Mouse (Mus musculus) erythroblast, adult 5-6 weeks (primary cell): Measurements from ENCODE around the gene Cstf1. TPM values are rescaled to one million over a fixed set of nuclear protein-coding genes. Genes with fewer than 3 reads are reported as not detected.

Experiments
- ATAC-seq: replicated peaks from 2 replicates; pipeline ENCODE4 v1.8.0; 2016; ENCODE audit warnings: moderate number of reproducible peaks, mild to moderate bottlenecking, moderate TSS enrichment, inconsistent platforms; ENCODE audit not compliant: poor library complexity, low FRiP score, severe bottlenecking
- total RNA-seq, 2 experiments: library from RNA; stranded (forward) in 1 of 2; stranded (reverse) in 1 of 2; fragments of 150-400 nt in 1 of 2; fragments of 200-764, 138-1000 nt in 1 of 2; gene quantifications; 2 replicates each; pipeline versions ENCODE4 v1.2.3 to v1.2.4; 2015 to 2017; ENCODE audit warnings: low replicate concordance in 2 of 2

Gene Cstf1
- total RNA-seq (2015; ENCODE audit: low replicate concordance) = 5.6 and 10.0 TPM in 2 replicates
- 6.3 and 7.5 TPM in 2 replicates for total RNA-seq (2017; ENCODE audit: low replicate concordance)

DNA sequence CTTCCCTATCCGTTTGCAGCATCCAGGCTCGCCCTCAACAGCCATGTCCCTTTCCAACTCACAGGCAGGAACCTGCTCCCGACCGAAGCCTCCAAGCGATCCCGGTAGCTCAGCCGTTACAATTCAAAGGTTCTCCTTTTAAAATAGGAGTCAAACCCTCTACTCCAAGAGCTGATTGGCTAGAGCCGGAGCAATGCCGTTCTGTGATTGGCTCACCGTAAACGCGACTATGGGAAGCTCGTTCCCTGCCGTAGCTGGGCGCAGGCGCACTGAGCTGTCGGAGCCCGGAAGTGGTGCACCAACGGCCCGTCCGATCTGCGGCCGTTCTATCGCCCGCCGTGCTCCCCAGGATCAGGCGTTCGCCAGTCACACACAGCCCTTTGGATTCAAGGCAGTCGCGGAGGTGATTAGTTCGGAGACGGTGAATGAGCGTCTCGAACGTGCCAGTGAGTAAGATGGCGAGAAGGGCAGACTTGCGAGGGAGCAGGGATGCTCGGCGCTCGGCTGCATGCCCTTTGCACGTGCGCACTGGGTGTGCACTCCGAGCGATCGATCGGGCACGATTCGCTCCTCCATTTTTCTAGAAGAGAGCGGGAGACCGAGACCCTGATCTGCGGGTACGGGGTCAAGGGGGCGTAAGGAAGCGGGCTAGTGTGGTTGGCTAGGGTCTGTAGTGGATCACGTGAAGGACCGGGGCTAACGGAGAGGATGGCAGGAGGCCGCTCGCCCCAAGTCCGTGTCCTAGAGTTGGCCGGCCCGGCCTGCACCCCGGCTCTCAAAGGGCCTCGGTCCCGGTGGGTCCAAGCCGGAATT is at the start of gene Cstf1, which contains the start of gene Aurka:
Gene Cstf1, plus strand, starts transcription at position 271 of the 813 bp plus-strand sequence.
Gene Aurka, minus strand, starts transcription at position 125 of the 813 bp plus-strand sequence.
- ATAC-seq = peak; percentile 95

DNA sequence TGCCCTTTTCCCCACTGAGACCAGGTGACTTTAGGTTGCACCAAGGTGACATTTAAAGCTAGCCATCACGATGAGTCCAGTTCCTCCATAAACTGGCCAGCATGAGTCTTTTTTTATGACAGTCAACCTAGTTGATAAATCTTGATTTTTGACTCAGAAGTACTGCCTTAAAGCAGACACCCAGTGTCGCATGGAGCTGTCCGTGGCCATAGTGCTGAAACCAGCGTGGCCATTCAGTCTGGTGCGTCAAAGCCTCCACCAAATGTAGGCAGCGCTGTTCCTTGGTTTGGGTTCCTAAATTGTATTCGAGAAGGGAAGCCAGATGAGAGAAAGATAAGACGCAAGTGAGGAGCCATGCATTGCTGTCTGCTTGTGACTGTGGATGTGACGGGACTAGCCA is 49.6 kb upstream of the Cstf1 start:
- no peak for ATAC-seq

DNA sequence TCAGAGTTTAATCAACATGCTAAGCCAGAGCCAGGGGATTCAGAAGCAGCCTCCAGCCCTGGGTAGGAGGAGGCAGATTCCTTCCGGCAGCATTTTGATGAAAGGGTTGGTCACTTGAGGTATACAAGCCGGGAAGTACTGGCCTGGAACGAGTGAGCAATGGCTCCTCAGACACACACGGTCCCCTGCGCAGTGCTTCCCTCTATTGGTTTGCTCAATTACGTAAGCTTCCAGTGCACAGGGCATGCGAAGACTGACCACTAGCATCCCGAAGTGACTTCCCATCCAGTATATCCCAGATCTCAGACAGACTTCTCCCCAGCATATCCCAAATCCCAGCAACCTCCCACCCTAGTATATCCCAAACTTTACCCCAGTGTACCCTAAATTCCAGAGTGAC is 42.2 kb upstream of the Cstf1 start:
- no peak for ATAC-seq

DNA sequence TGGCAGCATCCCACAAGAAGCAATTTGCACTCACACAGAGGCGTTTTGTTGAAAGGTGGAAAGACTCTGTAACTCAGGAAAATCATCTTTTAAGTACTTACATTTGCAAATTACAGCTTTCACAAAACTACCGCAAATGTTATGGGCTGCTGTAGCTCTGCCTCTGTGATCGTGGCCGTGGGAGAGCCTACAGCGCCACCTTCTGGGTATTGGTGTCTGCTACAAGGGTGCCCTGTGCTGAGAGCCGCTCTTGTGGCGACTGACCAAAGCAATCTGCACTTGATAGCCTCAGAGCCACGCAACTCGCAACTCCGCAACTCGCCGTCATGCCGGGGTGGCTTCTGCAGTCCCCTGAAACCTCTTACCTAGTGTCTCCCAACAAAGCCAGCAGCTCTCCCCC is 41.3 kb upstream of the Cstf1 start:
- peak; percentile 75; the same call in 1 of the 2 replicates for ATAC-seq

DNA sequence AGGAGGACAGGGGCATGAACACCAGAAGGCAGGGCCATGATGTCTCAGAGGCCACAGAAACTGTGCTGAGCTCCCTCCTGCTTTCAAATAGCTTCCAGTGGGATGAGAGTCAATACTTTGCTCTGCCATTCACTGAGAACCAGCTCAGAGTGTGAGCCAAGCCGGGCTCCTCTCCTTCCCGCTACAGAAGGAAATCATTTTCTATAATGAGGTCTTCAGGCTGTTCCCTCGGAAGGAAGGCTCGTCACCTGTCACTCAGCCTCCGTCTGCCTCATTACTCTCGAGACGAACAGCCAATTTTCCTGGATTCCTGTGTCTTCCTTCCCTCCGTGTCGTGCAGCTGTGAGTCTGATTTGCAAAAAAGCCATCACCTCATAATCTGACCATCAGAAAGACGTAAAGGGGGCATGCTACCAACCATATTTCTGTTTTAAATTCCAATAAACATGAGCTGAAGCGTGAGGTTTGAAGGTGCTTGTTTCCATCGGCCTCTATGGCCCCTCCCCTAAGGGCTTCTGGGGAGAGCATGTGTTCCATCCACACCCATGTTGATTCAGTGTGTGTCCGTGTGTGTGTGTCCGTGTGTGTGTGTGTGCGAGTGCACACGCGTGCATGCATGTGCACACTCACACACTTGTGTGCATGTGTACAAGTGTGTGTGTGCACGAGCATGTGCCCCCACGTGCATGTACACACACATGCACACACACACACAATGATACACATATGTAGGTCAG is 32.1 kb upstream of the Cstf1 start:
- no peak for ATAC-seq

- no peak for ATAC-seq
These were observed 29.5 kb upstream of the Cstf1 start for GRCm38 (mm10) chr2:172340936-172341335.

- ATAC-seq = no peak
These were observed 28.9 kb upstream of the Cstf1 start for GRCm38 (mm10) chr2:172341606-172342005.

- ATAC-seq = no peak
These were observed 26.7 kb upstream of the Cstf1 start for GRCm38 (mm10) chr2:172343751-172344150.

DNA sequence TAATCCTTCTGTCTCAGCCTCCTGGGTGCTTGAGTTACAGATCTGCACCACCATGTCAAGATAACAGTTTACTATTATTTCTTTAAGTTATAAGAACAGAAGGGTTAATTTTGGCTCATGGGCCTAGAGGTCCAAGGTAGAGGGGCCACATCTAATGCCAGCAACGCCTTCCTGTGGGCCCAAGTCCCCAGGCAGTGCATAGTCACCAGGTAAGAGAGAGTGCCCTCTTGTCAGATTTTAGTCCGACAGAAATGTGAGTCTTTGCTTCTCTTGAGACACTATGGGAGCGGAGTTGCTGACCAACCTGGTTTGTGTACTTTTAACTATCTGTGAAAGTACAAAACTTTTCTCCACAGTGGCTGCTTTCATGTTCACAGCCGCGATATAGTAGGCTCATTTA is 25.8 kb upstream of the Cstf1 start:
- ATAC-seq = no peak

- peak; percentile 72 for ATAC-seq
These were observed 25.2 kb upstream of the Cstf1 start, which contains the start of gene Fam210b for GRCm38 (mm10) chr2:172345258-172345738. TSS of gene Fam210b (plus strand) at chr2:172345565.

DNA sequence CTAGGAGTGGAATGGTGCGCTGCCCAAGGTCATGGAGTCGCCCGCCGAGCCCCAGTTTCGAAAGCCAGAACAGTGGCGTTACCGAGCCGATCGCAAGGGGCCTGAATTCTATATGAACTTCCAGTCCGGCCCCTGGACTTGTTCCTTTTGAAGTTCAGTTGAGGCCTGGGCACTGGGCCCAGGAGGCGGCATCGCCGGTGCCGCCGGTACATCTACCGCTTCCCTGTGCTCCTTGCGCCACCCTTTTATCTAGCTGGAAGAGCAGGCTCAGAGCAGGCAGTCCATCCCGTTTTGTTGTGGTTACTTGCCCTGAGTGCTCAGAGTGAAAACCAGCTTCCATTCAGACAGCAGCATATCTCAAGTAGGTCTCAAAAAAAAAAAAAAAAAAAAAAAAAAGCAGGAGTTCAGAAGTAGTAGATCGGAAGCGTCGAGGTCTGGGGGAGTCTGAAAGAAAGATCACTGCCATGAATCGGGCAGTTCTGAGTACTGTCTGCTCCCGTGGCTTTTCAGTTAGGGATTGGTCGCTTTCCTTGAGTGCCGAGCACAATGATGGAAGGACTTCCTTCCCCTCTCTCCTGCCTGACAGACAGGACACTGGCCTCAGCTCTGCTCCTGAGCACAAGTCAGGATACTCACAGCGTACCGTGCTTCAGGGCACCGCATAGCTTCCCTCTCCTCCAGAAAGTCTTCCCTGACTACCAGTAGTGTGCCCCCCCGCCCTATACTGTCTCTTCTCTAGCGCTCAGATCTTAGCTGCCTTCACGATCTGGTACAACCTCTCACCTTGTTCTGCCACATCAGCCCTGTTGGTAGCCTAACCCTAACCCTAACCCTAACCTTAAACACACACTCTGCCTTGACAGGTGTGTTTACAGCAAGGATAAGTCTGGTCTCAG is 24.2 kb upstream of the Cstf1 start:
- peak; percentile 16; the same call in 1 of the 2 replicates for ATAC-seq

DNA sequence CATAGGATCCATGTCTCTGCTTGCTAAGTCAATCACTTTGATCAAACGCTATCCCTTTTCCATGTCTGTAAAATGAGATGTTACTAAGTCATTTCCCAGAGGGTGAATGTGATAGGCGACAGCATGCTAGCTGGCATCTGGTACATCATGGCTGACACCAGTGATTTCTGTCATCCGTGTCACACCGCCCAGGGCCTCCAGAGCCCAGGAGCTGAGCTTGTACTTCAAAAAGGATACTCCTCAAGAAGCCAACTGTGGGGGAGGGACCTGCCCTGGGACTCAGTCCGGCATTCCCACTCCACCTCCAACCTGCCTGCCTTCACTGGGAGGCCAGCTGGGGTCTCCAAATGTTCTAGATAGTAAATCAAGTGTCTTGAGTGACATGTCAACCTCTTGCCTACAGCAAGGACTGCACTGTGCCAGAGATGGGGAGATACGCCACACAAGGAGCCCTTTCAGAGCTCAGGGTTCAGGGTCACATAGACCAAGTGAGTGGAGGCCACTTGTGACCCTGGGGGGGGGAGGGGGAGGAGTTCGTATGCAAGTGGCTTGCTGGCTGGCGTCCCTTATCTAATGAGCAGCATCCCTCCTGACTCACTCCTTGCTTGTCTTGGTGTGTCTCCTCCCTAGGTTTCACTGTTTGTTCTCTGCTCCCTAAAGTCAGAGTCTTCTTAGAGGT is 23.4 kb upstream of the Cstf1 start:
- peak; percentile 51 for ATAC-seq

GRCm38 (mm10) chr2:172348297-172348950 is 22.1 kb upstream of the Cstf1 start:
- peak; percentile 60 for ATAC-seq

GRCm38 (mm10) chr2:172349776-172350175 is 20.7 kb upstream of the Cstf1 start:
- ATAC-seq = no peak

- no peak for ATAC-seq
These were observed 19.7 kb upstream of the Cstf1 start for GRCm38 (mm10) chr2:172350773-172351172.

- ATAC-seq = no peak
These were observed 17.3 kb upstream of the Cstf1 start for GRCm38 (mm10) chr2:172353218-172353617.

DNA sequence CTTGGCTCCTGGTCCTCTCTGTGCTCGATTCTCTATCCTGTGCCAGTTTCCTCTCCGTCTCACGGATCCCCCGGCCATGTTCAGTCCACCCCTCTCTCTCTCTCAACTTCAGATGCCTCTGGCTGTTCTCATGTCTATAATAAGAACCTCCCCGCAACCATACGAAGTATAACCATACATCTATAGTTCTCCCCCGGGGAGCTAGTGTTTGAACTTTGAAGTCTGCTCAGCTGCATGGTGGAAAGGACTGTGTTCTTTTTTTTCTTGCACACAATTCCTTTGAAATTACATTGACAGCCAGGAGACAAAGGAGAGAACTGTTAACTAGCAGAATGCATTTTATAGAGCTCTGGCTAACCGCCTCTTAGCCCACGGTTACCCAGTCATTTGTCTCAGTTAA is 15.7 kb upstream of the Cstf1 start:
- no peak for ATAC-seq

- no peak for ATAC-seq
These were observed 14.6 kb upstream of the Cstf1 start for GRCm38 (mm10) chr2:172355833-172356232.

- ATAC-seq = no peak
These were observed 7.3 kb upstream of the Cstf1 start for GRCm38 (mm10) chr2:172363176-172363575.
